Mouse (Mus musculus): ENCODE measurements around the gene Bach2.

Gene Bach2

GRCm38 (mm10) chr4:32564918-32565317 is 326.3 kb downstream of the Bach2 start:
- peak in 1 of 2 experiments; percentile 52 for DNase-seq (ENCODE audit: low spot score in 2 of 2)

- DNase-seq (ENCODE audit: low spot score in 2 of 2): no peak
Observed at GRCm38 (mm10) chr4:32569054-32569453, 330.4 kb downstream of the Bach2 start.

DNA sequence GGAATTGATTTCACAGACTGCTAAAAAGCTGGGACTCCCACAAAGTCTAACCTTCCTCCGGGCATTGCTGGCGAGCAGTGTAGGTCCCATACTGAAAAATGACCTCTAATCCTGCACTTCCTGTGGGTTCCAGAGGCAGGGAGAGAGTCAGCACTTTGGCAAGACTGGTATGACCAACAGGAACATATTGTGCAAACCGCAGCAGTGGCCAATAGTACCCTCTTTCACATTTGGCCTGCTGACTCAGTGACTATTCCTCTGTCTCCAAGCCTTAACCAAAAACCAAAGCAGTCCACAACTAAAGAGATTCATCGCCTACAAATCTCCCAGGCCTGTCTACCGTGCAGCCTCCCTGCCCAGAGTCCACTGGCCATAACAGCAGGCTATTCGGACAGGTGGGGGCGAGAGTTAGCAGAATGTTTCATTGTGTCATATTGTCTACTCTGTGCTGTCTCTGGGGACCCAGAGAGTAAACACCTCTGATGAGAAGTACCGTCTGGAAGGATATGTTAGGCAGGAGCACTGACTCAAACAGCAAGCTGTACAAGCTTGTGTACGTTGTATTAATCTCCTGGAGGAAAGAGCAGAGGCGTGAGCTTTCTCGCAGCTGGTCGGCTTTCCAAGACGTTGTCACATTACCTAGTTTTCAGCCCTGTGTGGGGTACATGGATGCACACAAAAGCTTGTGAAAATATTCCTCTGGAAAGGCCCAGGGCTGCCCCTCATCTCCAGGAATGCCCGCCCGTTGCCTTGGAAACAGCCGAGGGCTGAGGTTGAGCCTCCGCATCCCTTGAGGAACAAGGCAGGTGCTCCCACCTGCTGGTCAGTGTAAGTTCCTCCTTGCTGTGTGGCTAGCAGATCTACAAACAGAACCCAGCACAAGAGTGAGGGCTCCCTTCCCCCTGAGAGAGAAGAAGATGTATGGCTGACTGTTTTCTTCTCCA is 331.7 kb downstream of the Bach2 start:
- DNase-seq (ENCODE audit: low spot score in 2 of 2): no peak

GRCm38 (mm10) chr4:32570939-32571317 is 332.3 kb downstream of the Bach2 start:
- no peak for DNase-seq (ENCODE audit: low spot score in 2 of 2)

GRCm38 (mm10) chr4:32571441-32571840 is 332.8 kb downstream of the Bach2 start:
- no peak for DNase-seq (ENCODE audit: low spot score in 2 of 2)

GRCm38 (mm10) chr4:32572118-32572517 is 333.5 kb downstream of the Bach2 start:
- peak in 1 of 2 experiments; percentile 51 for DNase-seq (ENCODE audit: low spot score in 2 of 2)

GRCm38 (mm10) chr4:32573586-32573985 is 335.0 kb downstream of the Bach2 start:
- no peak for DNase-seq (ENCODE audit: low spot score in 2 of 2)

- no peak for DNase-seq (ENCODE audit: low spot score in 2 of 2)
Observed at GRCm38 (mm10) chr4:32574604-32575003, 336.0 kb downstream of the Bach2 start.

- DNase-seq (ENCODE audit: low spot score in 2 of 2): no peak
Observed at GRCm38 (mm10) chr4:32575165-32575564, 336.6 kb downstream of the Bach2 start.

DNA sequence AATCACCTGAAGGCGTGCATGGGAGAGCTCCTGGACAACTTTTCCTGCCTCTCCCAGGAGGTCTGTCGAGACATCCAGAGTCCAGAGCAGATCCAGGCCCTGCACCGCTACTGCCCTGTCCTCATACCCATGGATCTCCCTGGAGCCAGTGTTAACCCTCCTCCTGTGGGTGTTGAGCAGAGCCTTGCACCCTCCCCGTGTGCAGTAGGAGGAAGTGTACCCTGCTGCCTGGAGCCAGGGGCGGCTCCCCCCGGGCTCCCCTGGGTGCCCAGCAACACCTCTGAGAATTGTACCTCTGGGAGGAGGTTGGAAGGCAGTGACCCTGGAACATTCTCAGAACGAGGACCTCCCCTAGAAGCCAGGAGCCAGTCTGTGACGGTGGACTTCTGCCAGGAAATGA is 341.2 kb downstream of the Bach2 start:
- no peak for DNase-seq (ENCODE audit: low spot score in 2 of 2)

- DNase-seq (ENCODE audit: low spot score in 2 of 2): no peak
Observed at GRCm38 (mm10) chr4:32584181-32584580, 345.6 kb downstream of the Bach2 start.

GRCm38 (mm10) chr4:32586596-32586995 is 348.0 kb downstream of the Bach2 start:
- peak; percentile 48 to 83 for DNase-seq (ENCODE audit: low spot score in 2 of 2)

- DNase-seq (ENCODE audit: low spot score in 2 of 2): no peak
Observed at GRCm38 (mm10) chr4:32587543-32587942, 348.9 kb downstream of the Bach2 start.

DNA sequence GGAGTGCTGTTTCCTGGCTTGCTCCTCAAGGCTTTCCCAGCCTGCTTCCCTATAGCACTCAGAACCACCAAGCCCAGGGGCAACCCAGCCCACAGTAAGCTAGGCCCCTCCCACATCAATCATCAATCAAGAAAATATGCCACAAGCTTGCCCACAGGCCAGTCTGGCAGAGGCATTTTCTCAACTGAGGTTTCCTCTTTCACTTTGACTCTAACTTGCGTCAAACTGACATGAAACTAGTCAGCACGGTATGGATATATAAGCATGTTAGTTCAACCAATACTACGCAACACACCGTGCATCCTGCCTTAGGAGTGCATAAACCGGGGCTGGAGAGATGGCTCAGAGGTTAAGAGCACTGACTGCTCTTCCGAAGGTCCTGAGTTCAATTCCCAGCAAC is 349.6 kb downstream of the Bach2 start:
- no peak for DNase-seq (ENCODE audit: low spot score in 2 of 2)

DNA sequence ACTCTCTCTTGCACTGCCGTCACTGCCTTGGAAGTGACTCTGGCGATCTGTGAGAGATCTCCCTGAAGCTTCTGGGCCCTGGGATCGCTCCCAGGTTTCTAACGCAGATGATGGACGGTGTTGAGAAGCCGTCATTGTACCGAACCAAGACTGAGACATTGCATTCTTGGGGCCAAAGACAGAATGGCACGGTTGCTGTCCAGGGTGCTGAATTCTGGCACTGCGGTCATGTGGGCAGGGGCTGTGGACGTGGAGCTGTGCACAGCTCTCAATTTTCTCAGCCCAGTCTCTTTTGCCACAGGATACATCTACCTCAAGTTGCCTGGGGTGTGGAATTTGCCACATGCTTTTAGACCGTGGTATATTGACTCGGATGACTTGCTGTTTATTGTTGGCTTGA is 362.5 kb downstream of the Bach2 start:
- DNase-seq (ENCODE audit: low spot score in 2 of 2): peak; percentile 23 to 76

DNA sequence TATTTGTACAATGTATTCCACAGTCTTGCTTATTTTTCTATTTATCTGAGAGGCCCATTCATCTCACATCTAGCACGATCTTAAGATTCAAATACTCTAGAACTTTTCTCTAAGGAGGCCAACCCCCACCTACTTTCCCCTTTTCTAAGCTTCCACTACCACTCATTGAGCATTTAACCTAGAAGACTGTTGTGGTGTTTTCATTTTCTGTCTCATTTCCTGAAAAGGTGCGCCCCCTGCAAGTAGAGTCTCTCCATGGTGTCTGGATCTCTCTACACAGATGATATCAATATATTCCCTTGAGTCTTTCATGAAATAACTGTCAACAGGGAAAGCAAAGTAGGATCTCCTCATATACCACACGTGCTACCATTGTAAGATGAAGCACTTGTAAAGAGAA is 364.1 kb downstream of the Bach2 start, which contains the start of gene Gja10:
TSS of gene Gja10 (minus strand) at position 101 of the 400 bp plus-strand sequence.
- no peak for DNase-seq (ENCODE audit: low spot score in 2 of 2)

DNA sequence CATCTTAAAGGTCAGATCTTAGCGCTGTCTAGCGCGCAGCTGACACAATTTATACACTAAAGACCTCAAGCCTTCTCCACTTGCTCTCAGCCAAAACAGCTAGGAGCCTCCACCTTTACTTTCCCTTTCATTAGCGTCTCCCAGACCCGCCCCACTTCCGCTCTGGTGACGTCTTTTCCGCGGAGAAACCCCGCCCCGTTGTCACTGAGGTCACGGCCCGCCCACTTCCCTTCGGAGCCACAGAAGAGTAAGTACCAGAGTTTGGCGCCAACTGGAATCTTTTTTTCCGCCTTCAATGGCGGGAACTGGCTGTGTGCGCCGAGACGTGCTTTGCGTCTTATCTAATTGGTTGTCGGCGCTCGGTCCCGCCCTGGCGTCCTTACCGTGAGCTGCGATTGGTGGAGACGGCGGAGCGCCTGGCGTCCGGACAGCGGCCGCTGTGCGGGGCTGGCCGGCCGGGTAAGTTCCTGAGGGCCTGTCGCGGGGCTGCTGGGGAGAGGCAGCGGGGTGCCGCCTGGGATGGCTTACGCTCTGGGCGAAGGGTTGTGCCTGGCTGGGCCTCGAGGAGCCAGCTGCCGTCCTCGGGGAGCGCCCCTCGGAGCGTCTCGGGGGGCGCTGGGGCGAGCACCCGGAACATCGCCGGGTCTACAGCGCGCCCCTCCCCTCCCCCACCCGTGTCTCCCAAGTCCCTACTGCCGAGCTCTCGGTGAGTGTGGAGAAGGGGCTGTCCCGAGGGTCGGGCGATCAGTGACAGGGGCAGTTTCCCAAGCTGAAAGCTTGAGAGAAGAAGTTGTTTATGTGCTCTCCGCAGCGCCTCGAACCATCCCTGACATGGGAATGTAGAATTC is 376.7 kb downstream of the Bach2 start, which contains the start of gene Casp8ap2:
TSS of gene Casp8ap2 (plus strand) at position 418 of the 848 bp plus-strand sequence.
- peak; percentile 96 to 99 for DNase-seq (ENCODE audit: low spot score in 2 of 2)

GRCm38 (mm10) chr4:32621637-32622036 is 383.0 kb downstream of the Bach2 start:
- no peak for DNase-seq (ENCODE audit: low spot score in 2 of 2)

Measured in spleen, postnatal 10 days (tissue).